Mouse (Mus musculus) Muller cell, postnatal 12 days (primary cell): Measurements from ENCODE around the gene Rbfox1.

Source experiments
- DNase-seq: peaks from one replicate; pipeline ENCODE4 v3.0.0-alpha.2; 2015; ENCODE audit errors: inconsistent ontology term

Gene Rbfox1

GRCm38 (mm10) chr16:7354116-7354515 lies 1469.0 kb downstream of the Rbfox1 start:
- DNase-seq: peak; percentile 56

GRCm38 (mm10) chr16:7359043-7359442 lies 1473.9 kb downstream of the Rbfox1 start:
- DNase-seq: no peak

- no peak for DNase-seq
Observed at GRCm38 (mm10) chr16:7360706-7361105, 1475.6 kb downstream of the Rbfox1 start.

- DNase-seq: no peak
Observed at GRCm38 (mm10) chr16:7365878-7366277, 1480.7 kb downstream of the Rbfox1 start.

GRCm38 (mm10) chr16:7374146-7374545 lies 1489.0 kb downstream of the Rbfox1 start:
- peak; percentile 53 for DNase-seq

GRCm38 (mm10) chr16:7374674-7375073 lies 1489.5 kb downstream of the Rbfox1 start:
- peak; percentile 81 for DNase-seq

- DNase-seq: peak; percentile 74
Observed at GRCm38 (mm10) chr16:7396101-7396500, 1510.9 kb downstream of the Rbfox1 start.

GRCm38 (mm10) chr16:7404766-7405492 lies 1519.8 kb downstream of the Rbfox1 start:
- peak; percentile 37 for DNase-seq

- DNase-seq: no peak
Observed at GRCm38 (mm10) chr16:7407862-7408640, 1522.9 kb downstream of the Rbfox1 start.

GRCm38 (mm10) chr16:7419655-7420281 lies 1534.6 kb downstream of the Rbfox1 start:
- DNase-seq: peak; percentile 41

GRCm38 (mm10) chr16:7425386-7426089 lies 1540.4 kb downstream of the Rbfox1 start:
- no peak for DNase-seq

- no peak for DNase-seq
Observed at GRCm38 (mm10) chr16:7433296-7433695, 1548.1 kb downstream of the Rbfox1 start.

- peak; percentile 67 for DNase-seq
Observed at GRCm38 (mm10) chr16:7446791-7447290, 1561.7 kb downstream of the Rbfox1 start.

- DNase-seq: peak; percentile 39
Observed at GRCm38 (mm10) chr16:7447718-7448649, 1562.8 kb downstream of the Rbfox1 start.

GRCm38 (mm10) chr16:7451193-7451592 lies 1566.0 kb downstream of the Rbfox1 start:
- no peak for DNase-seq

GRCm38 (mm10) chr16:7457571-7457970 lies 1572.4 kb downstream of the Rbfox1 start:
- DNase-seq: no peak
